8 mouse cellular contexts compared by ENCODE assay signal in genomic region chr10:86779816-86780500, GRCm38 (mm10). TPM values are rescaled to one million over a fixed set of nuclear protein-coding genes. Genes with fewer than 3 reads are reported as not detected.
A peak's percentile ranks its signal among the peaks of the same experiment; 100 is the strongest.
DNase-seq lines count a peak whose midpoint lies in the region; ATAC-seq and TF ChIP-seq lines count a peak whose summit lies in the region.

No protein-coding gene starts in this region.

- H3K36me3 ChIP-seq in heart, embryonic 11.5 days (ENCODE audit: control insufficient read depth, insufficient read depth, low read length): no peaks in the 10 kb centered on the region
- H3K36me3 ChIP-seq in ES-Bruce4 (ENCODE audit: control insufficient read depth, insufficient read depth, low read length, poor library complexity, severe bottlenecking): no peaks in the 10 kb centered on the region
- H3K36me3 ChIP-seq in forebrain, embryonic 15.5 days: no peaks in the 10 kb centered on the region
- no peaks in the 10 kb centered on the region for H3K36me3 ChIP-seq in liver, embryonic 16.5 days (ENCODE audit: control insufficient read depth, insufficient read depth)

- H3K4me3 ChIP-seq in heart, embryonic 11.5 days (ENCODE audit: low read depth, low read length): peak overlapping the region; percentile 54
- peak overlapping the region; percentile 74 for H3K4me3 ChIP-seq in ES-Bruce4 (ENCODE audit: low read depth, low read length)
- peak overlapping the region; percentile 70 for H3K4me3 ChIP-seq in forebrain, embryonic 15.5 days
- H3K4me3 ChIP-seq in liver, embryonic 16.5 days (ENCODE audit: low read depth, low read length): peak overlapping the region; percentile 72

- 11% methylated on average over 12 of the region's 12 CpGs for WGBS in heart, embryonic 11.5 days (ENCODE audit: insufficient replicate concordance)
- 17% methylated on average over 12 of the region's 12 CpGs for WGBS in forebrain, embryonic 15.5 days
- WGBS in liver, embryonic 16.5 days (ENCODE audit: insufficient replicate concordance): 15% methylated on average over 12 of the region's 12 CpGs

- no peaks in the 10 kb centered on the region for H3K27me3 ChIP-seq in heart, embryonic 11.5 days (ENCODE audit: control insufficient read depth, insufficient read depth, low read length)
- H3K27me3 ChIP-seq in ES-Bruce4 (ENCODE audit: control insufficient read depth, insufficient read depth, low read length, poor library complexity, severe bottlenecking): no peaks in the 10 kb centered on the region
- H3K27me3 ChIP-seq in forebrain, embryonic 15.5 days: no peaks in the 10 kb centered on the region
- H3K27me3 ChIP-seq in liver, embryonic 16.5 days (ENCODE audit: control insufficient read depth, insufficient read depth, low read depth, low read length): no peaks in the 10 kb centered on the region

- no peak for TF ChIP-seq POLR2A in ES-Bruce4 (IDR thresholded peaks at IDR 0.05; ENCODE audit: insufficient read depth, low read length)

- no peak for TF ChIP-seq CTCF in ES-Bruce4 (IDR thresholded peaks at IDR 0.05; ENCODE audit: low read depth, low read length)

- no peak for ATAC-seq in heart, embryonic 11.5 days (replicated peaks; ENCODE audit: insufficient number of reproducible peaks, low FRiP score, low TSS enrichment)
- ATAC-seq in forebrain, embryonic 15.5 days (replicated peaks): no peak
- no peak for ATAC-seq in liver, embryonic 16.5 days (ENCODE audit: low read depth)
- no peak for ATAC-seq in erythroid progenitor cell, adult 5-6 weeks (replicated peaks; ENCODE audit: low FRiP score, poor library complexity, severe bottlenecking)

- peak overlapping the region; percentile 66 for H3K9ac ChIP-seq in heart, embryonic 11.5 days (ENCODE audit: low read depth, low read length)
- H3K9ac ChIP-seq in ES-Bruce4 (ENCODE audit: low read depth, poor library complexity, severe bottlenecking): peak overlapping the region; percentile 84
- H3K9ac ChIP-seq in forebrain, embryonic 15.5 days (replicated peaks): peak overlapping the region; percentile 62
- peak overlapping the region; percentile 73 for H3K9ac ChIP-seq in liver, embryonic 16.5 days (ENCODE audit: low read depth, low read length)

- peak overlapping the region; percentile 84 for H3K4me2 ChIP-seq in heart, embryonic 11.5 days
- H3K4me2 ChIP-seq in forebrain, embryonic 15.5 days (replicated peaks): peak overlapping the region; percentile 95
- H3K4me2 ChIP-seq in liver, embryonic 16.5 days (ENCODE audit: low read depth, low read length): peak overlapping the region; percentile 100

- peaks cover 7% of the 10 kb centered on the region for H3K4me1 ChIP-seq in heart, embryonic 11.5 days (ENCODE audit: control insufficient read depth, insufficient read depth, low read length)
- peaks cover 3% of the 10 kb centered on the region for H3K4me1 ChIP-seq in ES-Bruce4 (ENCODE audit: control insufficient read depth, insufficient read depth, low read length)
- H3K4me1 ChIP-seq in forebrain, embryonic 15.5 days: peaks cover 36% of the 10 kb centered on the region
- peaks cover 23% of the 10 kb centered on the region for H3K4me1 ChIP-seq in liver, embryonic 16.5 days (ENCODE audit: control insufficient read depth, low read depth, low read length)

- no peaks in the 10 kb centered on the region for H3K9me3 ChIP-seq in heart, embryonic 11.5 days (replicated peaks; ENCODE audit: control insufficient read depth, low read length)
- no peaks in the 10 kb centered on the region for H3K9me3 ChIP-seq in ES-Bruce4 (replicated peaks; ENCODE audit: control insufficient read depth, insufficient read depth, low read length, poor library complexity, severe bottlenecking)
- no peaks in the 10 kb centered on the region for H3K9me3 ChIP-seq in forebrain, embryonic 15.5 days
- H3K9me3 ChIP-seq in liver, embryonic 16.5 days (replicated peaks; ENCODE audit: control insufficient read depth, low read length): no peaks in the 10 kb centered on the region

- no peak overlapping the region for H3K27ac ChIP-seq in heart, embryonic 11.5 days (ENCODE audit: low read depth, low read length)
- H3K27ac ChIP-seq in ES-Bruce4 (ENCODE audit: insufficient read depth, low read length): no peak overlapping the region
- H3K27ac ChIP-seq in forebrain, embryonic 15.5 days (replicated peaks): no peak overlapping the region
- no peak overlapping the region for H3K27ac ChIP-seq in liver, embryonic 16.5 days (ENCODE audit: low read length)

- no peak for DNase-seq in heart, postnatal 25 days (ENCODE audit: low spot score)
- DNase-seq in kidney, adult 11 months: no peak
- DNase-seq in cerebellum, adult 11 months: no peak

- intact Hi-C loops in heart, postnatal 25 days (cut with DNase I): loop anchor here (2.0 to 5.0 kb wide), 3 partner anchors 37 to 1598 kb away; no protein-coding TSS in a partner anchor

- TF ChIP-seq EP300 in ES-Bruce4 (IDR thresholded peaks at IDR 0.05; ENCODE audit: insufficient read depth, low read depth, low read length): no peak

RNA-seq across cellular contexts. Expression of gene Nt5dc3, which starts 1.2 kb away (rescaled TPM):
- 1.8 and 2.1 TPM in 2 replicates for polyA plus RNA-seq in heart, embryonic 11.5 days (2014; fragmentation: Nextera tagmentation; extraction: Ambion mirVana)
- total RNA-seq in heart, postnatal 25 days (2021): 10 to 100 TPM; 30.2 to 36.5 TPM
- 8.2 and 8.8 TPM in 2 replicates for polyA plus RNA-seq in ES-Bruce4 (2011; ENCODE audit: insufficient read depth, insufficient read length, low read depth, missing spikeins)
- polyA plus RNA-seq in forebrain, embryonic 15.5 days (2015; fragmentation: Nextera tagmentation; extraction: Ambion mirVana): 6.6 and 6.7 TPM in 2 replicates
- polyA plus RNA-seq in liver, embryonic 16.5 days (2015; fragmentation: Nextera tagmentation; extraction: Ambion mirVana): 0.21 and 0.25 TPM in 2 replicates
- total RNA-seq in erythroid progenitor cell, adult 5-6 weeks (2015; ENCODE audit: low replicate concordance): 1.4 and 4.6 TPM in 2 replicates
- total RNA-seq in erythroid progenitor cell, adult 5-6 weeks (2017; ENCODE audit: low replicate concordance): 0.39 and 1.1 TPM in 2 replicates

RNA-seq across cellular contexts. Expression of gene Gm49358, which starts 16.2 kb away (rescaled TPM):
- not detected in 2 replicates for polyA plus RNA-seq in heart, embryonic 11.5 days (2014; fragmentation: Nextera tagmentation; extraction: Ambion mirVana)
- 10 to 100 TPM; 12.5 to 13.9 TPM for total RNA-seq in heart, postnatal 25 days (2021)
- 4.4 TPM in 1 of 2 replicates, not detected in the other for polyA plus RNA-seq in ES-Bruce4 (2011; ENCODE audit: insufficient read depth, insufficient read length, low read depth, missing spikeins)
- not detected in 2 replicates for polyA plus RNA-seq in forebrain, embryonic 15.5 days (2015; fragmentation: Nextera tagmentation; extraction: Ambion mirVana)
- polyA plus RNA-seq in liver, embryonic 16.5 days (2015; fragmentation: Nextera tagmentation; extraction: Ambion mirVana): not detected in 2 replicates
- total RNA-seq in erythroid progenitor cell, adult 5-6 weeks (2015; ENCODE audit: low replicate concordance): 2.9 TPM in 1 of 2 replicates, not detected in the other
- 1.7 TPM in 1 of 2 replicates, not detected in the other for total RNA-seq in erythroid progenitor cell, adult 5-6 weeks (2017; ENCODE audit: low replicate concordance)
